Mouse (Mus musculus): ENCODE data around the gene Sntg2.

The Sntg2 gene

DNA sequence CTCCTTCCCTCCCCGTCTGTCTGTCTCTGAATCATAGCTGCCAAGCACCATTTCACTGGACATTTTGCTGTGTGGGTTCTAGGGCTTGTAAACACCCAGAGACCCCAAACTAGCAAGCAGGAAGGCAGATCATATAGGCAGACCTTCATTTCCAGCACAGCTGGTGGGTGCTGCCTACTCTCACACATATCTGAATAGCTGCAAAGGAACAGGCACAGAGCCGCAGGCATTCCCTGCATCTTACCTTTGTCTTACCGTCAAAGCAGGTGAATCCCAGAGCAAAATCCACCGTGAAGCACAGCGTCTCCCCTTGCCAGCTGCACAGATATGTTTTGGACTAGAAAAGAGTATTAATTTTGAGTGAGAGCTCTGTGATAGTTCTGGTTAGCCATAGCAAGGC is 172.1 kb downstream of the Sntg2 start:
- DNase-seq: no peak

DNA sequence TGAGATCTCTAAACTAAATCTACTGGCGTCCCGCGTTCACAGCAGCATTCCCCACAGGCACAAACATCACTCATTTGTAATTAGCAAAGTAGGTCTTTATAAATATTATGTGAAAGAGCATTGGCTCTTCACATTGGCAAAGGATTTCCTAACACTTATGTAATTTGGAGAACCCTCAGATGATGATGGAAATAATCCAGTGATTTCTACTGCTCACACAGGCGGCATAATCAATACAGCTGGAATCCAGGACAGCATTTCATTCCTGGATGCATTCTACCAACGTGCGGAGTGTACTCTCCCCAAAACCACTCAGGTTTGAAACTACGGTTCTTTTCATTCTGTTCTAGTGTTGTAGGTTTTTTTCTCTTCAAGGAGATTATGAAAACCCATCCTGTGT is 172.6 kb downstream of the Sntg2 start:
- no peak for DNase-seq

DNA sequence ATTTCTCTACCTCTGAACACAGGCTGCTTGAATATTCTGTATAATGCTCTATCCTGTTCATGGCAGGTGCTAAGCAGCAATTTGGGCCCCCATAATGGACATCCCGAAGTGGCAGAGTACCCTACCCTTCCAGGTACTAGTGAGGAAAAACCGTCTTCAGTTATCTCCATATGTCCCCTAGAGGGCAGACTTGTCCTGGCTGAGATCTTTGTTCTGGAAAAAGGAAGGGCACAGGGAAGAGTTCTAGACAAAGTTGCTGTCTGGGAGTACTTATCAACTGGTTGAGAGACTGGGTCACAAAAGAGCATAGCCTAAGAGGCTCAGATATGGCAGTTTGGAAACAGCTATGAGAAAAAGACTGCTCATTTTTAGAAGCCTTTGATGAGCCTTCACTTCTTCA is 173.4 kb downstream of the Sntg2 start:
- peak; percentile 46 to 69 for DNase-seq

DNA sequence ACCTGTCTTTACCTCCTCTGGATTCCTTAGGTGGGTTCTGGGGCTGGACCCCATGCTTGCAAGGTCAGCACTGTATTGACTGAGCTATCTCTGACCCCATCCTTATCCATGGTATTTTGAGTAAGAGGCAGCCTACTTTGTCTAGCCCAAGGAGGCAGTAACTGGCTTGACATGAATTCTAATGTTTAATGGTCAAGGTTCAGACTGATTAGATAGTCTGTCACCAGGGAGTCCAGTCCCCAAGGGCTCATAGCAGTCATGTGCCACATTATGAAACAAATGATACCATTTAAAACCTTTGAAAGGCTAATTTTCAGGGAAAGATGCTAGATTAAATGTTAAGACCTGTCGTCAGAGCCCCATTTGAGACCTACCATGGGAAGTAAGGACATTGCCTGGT is 174.9 kb downstream of the Sntg2 start:
- no peak for DNase-seq

DNA sequence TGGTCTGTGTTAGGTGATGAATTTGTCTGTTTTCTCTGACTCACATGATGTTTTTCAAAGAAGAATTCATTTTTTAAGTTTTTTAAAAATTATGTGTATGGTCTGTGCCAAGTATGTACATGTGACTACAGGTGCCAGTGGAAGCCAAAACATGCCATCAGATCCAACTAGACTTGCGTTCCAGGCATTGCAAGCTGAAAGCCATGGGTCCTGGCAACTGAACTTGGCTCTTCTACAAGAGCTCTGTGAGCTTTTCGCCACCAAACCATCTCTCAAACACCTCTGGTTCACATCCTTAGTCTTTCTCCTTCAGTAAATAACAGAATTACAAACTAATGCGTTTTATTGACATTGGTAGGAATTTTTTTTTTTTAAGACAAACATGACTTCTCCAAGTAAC is 191.5 kb downstream of the Sntg2 start:
- peak; percentile 37 to 59 for DNase-seq

DNA sequence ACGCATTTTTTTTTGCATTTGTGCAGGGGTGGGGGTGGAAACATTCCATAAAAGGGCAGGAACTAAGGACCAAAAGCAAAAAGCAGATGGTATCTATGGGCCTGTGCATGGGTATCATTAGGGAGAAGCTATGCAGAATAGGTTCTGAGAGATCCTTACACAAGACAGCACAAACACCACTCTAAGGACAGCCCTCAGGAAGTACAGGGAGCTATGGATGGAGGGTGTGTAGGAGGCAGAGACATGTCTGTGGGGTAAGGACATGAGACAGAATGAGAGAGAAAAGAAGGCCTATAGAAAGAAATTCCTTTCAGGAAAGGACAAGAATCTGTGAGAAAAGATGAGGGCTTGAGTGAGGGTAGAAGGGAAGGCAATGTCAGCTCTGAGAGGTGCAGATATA is 193.6 kb downstream of the Sntg2 start:
- no peak for DNase-seq

DNA sequence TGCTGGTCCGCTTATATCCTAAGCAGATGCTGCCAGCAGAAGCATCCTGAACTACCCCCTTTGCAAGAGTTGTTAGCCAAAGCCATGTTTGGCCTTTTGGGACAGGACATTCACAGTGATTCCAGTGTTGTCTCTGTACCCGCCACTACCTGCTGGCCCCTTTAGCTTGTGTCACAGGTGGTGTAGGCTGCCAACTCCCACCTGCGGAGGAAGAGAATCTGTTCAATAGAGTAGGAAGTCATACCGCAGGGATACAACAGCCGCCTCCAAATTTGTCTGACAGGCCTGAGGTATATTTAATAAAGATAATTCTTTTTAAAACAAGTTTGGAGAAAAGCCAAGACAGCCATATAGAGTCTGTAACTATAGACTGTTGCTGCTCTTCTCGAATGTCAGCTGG is 195.2 kb downstream of the Sntg2 start:
- DNase-seq: peak; percentile 66 to 74

DNA sequence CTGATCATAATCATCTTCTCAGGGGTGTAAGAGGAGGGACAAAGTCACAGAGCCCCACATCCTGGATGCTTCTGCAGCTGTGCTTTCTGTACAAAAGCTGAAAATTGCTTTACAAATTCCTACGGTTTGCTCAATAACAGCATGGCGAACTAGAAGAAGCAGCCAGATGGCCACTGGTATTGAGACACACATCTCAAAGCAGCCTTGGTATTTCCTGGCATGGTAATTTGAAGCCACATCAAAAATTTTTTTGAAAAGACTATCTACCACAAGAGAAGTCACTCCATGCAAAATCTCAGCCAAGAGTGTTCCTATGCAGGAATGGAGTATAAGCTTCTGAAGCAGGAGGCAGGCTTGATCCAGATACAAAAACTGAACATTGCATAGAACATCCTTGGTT is 195.6 kb downstream of the Sntg2 start:
- DNase-seq: no peak

DNA sequence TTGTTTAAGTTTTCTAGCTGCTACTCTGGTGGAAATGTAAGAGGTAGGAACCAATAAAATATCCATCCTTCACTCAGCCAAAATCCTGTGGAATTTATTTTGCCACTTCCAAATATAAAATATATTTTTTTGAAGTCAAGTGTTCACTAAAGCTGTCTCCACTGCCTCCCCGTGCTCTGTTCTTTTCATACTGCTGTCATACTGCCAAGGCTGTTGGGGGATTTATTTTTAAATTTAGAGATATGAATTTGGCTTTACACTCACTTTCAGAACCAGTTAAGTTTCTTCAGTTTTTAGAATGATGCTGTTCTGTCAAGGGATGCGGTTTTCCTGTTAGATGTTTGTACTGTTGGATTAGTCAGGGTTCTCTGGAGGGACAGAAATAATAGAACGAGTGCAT is 204.7 kb downstream of the Sntg2 start:
- no peak for DNase-seq

DNA sequence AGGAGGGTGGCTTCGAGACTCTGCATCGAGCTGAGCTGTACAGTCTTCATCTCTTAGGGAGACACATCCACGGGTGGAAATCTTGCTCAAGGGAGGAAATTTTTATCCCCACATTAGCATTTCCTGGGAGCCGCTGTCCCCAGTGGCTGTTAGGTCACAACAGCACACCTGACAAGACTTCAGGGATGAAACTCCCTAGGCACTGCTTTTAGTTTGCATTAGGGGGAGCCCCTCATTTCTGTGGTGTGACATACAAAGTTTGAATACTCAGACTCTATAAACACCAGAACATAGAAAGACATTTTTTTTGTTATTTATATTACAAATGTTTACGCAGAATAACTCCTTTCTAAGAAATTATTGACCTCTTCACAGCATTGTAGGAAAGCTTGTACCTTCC is 208.6 kb downstream of the Sntg2 start:
- DNase-seq: no peak

DNA sequence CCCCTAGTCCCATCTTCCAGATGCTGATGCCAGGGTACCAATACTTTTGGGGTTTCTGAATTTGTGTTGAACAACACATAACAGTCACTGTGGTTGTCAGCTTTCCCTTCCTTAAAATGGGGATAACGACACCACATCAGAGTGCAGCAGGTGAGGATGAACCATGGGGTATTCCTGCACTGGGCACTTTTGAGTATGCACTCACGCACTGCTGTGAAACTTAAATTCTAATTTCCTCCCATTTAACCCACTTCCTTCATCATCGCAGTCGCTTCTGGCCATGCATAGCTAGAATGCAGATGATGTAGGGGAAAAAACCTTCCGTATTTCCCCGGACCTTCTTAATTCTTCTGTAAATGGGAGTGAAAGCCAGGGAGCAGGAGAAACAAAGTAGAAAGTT is 209.2 kb downstream of the Sntg2 start:
- DNase-seq: no peak

DNA sequence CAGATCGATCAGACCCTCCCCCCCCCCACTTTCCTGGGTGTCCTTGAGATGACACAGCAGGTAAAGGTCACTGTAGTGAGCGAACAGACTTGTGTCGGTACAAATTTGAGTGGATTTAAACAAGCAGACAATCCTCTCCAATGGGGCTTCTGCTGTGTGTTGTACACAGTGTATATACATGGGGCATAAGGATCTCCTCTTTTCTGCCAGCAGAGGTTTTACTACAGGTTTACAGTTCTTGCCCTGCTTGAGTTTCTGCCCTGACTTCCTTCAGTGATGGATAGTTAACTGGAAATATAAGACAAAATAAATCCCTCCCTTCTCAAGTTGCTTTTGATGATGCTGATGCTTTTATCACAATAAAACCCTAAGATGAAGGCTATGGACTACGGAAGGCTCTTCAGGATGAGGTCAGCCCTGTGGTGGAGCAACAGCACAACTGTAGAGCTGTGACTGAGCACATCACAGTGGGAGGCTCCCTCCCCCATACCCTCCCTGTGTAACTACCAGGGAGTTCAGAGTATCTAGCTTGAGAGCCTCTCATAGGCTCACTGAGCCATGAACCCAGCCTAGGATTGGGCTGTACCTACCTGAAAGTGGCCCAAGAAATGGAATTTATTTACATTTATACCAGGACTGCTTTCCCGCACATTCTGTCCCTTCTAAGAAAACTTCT is 211.3 kb downstream of the Sntg2 start:
- DNase-seq: no peak

DNA sequence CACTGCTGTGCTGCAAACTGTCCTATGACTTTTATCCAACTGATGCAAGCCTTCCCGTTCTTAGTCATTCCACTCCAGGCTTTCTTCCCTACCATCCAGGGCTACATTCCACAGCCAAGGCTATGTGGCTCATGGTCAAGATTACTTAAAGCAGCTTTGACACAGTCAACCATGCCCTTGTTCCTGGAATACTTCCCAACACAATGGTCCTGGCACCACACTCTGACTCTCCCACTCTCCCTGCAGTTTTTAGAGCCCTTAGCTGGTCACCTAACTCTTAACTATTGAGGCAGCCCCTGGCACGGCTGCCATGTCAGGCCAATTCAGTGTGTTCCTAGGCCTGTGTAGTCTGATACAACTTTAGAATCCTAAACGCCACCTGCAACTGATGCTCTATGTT is 212.7 kb downstream of the Sntg2 start:
- peak; percentile 51 to 55 for DNase-seq

DNA sequence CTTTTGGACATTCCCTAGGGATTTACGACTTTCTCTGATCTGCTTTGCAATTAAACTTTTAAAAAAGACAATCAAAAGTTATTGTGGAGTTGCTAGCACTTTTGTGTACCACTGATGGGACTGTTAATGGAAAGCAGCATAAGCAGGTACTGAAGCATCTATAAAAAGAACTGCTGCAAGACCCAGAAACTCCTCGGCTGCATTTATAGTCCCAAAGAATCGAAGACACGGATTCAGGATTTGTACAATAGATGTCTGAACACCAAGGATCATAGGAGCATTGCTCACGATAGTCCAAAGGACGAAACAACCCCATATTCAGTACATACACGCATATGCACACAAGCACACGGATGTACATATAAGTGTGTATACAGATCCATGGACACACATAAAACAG is 213.4 kb downstream of the Sntg2 start:
- DNase-seq: no peak

DNA sequence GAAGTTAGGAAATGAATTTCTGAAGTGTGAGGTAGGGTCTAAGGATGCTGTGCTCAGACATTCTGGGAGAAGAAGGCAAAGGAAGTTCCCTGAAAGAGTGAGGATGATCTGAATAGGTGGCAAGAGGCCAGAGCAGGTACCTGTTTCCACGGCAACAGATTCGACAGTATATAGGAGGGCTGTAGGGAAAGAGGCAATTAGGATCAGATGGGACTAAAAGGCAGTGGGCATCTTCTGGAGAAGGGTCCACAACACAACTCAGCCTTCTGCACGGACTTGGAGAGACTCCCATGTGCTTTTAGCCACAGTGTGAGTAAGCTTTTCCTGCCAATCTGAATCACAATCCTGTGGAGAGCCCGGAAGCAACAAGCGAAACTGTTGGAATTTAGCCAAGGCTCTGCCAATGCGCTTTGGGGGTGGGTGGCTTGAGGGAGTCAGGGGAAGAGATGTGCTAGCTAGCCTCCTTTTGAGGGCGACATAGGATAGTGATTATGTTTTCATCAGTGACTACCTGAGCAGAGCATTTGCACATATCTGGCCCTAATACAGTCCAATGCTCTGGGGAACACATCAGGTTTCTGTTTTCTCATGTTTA is 219.0 kb downstream of the Sntg2 start:
- DNase-seq: peak; percentile 26 to 38

DNA sequence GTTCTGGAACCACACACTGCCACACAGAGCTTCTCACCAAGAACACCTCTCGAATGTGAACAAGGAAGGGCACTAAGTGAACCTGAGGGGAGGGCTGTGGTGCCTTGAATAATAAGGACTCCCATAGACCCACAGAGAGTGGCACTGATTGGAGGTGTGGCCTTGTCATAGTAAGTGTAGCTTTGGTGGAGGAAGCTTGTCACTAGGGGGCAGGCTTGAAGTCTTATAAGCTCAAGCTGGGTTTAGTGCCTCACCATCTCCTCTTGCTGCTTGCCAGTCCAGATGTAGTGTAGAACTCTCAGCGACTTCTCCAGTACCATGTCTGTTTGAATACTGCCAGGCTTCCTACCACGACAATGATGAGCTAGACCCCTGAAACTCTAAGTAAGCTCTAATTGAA is 231.1 kb downstream of the Sntg2 start:
- peak in 1 of 2 experiments; percentile 35 for DNase-seq

DNA sequence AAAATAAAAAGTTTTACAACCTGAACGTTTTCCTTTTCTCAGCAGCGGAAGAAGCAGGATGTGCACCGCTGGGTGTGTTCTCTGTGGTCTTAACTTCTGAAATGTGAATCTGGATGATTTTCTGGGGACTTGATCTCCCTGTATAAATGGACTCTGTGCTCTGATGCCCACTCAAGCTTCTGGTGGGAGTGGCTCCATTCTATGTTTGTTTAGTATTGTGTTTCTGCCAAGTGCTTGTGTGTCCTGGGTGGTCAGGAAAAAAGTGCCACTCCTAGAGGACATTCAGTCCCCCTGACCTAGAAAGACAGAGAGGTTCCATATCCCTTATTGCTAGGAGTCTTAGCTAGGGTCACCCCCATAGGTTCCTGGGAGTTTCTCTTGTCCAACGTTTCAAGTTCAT is 240.7 kb downstream of the Sntg2 start, which contains the start of gene Tpo:
Tpo (minus strand) TSS at position 101 of the 400 bp plus-strand sequence.
- DNase-seq: no peak

DNA sequence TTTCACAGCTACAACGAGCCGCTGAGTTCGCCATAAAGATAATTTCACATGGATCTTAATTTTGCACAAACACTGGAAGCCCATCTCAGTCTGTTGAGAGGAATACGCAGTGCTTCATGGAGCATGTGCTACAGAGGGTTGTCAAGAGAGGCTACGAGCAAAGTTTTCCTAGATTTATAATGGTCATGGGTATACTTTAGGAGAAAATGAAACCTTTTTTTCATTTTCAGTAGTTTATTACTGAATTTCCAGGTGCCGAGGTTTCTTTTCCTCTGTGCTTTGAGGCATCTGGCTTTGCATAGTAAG is 243.8 kb downstream of the Sntg2 start:
- no peak for DNase-seq

DNA sequence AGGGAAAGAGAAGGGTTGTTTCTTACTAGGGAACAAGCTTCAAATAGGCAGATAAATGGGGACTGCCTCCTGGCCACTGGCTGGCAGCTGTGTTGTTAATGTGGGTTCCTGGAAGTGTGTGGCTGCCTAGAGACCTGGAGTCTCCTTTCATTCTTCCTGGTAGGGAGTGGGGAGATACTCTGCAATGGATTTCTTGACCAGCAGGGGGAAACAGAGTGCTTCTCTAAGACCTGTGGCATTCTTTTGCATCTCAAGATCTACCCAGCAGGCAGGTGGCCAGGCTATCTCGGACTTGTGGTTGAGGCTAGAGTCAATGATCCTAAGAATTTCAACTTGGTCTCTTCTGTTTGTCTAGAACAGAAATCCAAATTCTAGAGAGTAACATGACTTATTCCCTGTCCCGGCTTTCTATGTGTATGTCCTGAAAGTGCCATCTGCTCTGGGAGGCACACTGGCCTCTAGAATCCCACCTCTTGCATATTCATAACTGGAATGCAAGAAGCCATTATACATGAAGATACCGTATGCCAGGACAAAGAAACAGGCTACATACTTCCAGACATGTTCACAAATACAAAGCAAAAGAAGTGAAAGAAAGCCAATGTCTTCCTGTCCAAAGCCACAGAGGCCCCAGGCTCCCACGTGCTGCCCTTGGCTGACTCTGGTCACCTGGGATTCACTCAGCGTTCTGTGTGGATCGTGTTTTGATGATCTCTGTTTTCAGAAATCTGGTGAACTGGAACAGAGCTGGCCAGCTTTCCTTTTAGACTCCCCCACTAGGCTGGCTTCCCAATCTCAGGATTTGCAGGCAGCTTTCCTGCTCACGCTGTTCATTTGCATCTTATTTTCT is 244.4 kb downstream of the Sntg2 start:
- peak; percentile 86 to 87 for DNase-seq
